Mouse (Mus musculus): ENCODE data around the gene Kdm2a. TPM values are rescaled to one million over a fixed set of nuclear protein-coding genes. Genes with fewer than 3 reads are reported as not detected.

Gene Kdm2a
- polyA plus RNA-seq, 1 experiment from 2014 or later = 57.4 TPM

- no peak overlapping the region for H3K9ac ChIP-seq
- H3K27ac ChIP-seq = peak overlapping the region; percentile 56; the same call in 1 of the 2 replicates
- no peak overlapping the region for H3K4me3 ChIP-seq (replicated peaks)
- peak; percentile 33 for ATAC-seq (replicated peaks; ENCODE audit: low FRiP score)
- H3K9me3 ChIP-seq (replicated peaks) = no peaks in the 10 kb centered on the region
- H3K27me3 ChIP-seq = no peaks in the 10 kb centered on the region
- peaks cover 21% of the 10 kb centered on the region for H3K4me1 ChIP-seq
- H3K4me2 ChIP-seq = no peak overlapping the region; the same call in 1 of the 2 replicates
- peaks cover 49% of the 10 kb centered on the region for H3K36me3 ChIP-seq
- WGBS = 61% methylated on average over 14 of the region's 14 CpGs
Measured at GRCm38 (mm10) chr19:4294381-4295097, 103.5 kb downstream of the Kdm2a start.

- Histone ChIP-seq H3K4me1 (peaks cover 13% of the 10 kb centered on the region), H3K9ac (no peak overlapping the region), H3K27ac (no peak overlapping the region), H3K9me3 (replicated peaks) (no peaks in the 10 kb centered on the region), H3K4me2 (no peak overlapping the region), H3K36me3 (peaks cover 83% of the 10 kb centered on the region), H3K4me3 (replicated peaks) (no peak overlapping the region), H3K27me3 (no peaks in the 10 kb centered on the region)
- WGBS = 86% methylated on average over 11 of the region's 11 CpGs
- ATAC-seq (replicated peaks; ENCODE audit: low FRiP score) = no peak
Measured at GRCm38 (mm10) chr19:4291161-4291560, 106.9 kb downstream of the Kdm2a start.

- ATAC-seq (replicated peaks; ENCODE audit: low FRiP score) = no peak
- H3K4me2 ChIP-seq = no peak overlapping the region
- no peaks in the 10 kb centered on the region for H3K9me3 ChIP-seq (replicated peaks)
- no peak overlapping the region for H3K27ac ChIP-seq
- peaks cover 13% of the 10 kb centered on the region for H3K4me1 ChIP-seq
- peaks cover 87% of the 10 kb centered on the region for H3K36me3 ChIP-seq
- no peaks in the 10 kb centered on the region for H3K27me3 ChIP-seq
- 80% methylated on average over 15 of the region's 15 CpGs for WGBS
- H3K4me3 ChIP-seq (replicated peaks) = no peak overlapping the region
- no peak overlapping the region for H3K9ac ChIP-seq
Measured at GRCm38 (mm10) chr19:4290749-4291148, 107.3 kb downstream of the Kdm2a start.

GRCm38 (mm10) chr19:4283653-4284052 lies 114.4 kb downstream of the Kdm2a start:
- Histone ChIP-seq H3K36me3 (peaks cover 47% of the 10 kb centered on the region), H3K4me3 (replicated peaks) (peak overlapping the region; percentile 60), H3K4me2 (peak overlapping the region; percentile 80), H3K4me1 (peaks cover 23% of the 10 kb centered on the region), H3K27me3 (no peaks in the 10 kb centered on the region), H3K9ac (no peak overlapping the region), H3K9me3 (replicated peaks) (no peaks in the 10 kb centered on the region; the same call in 1 of the 2 replicates), H3K27ac (peak overlapping the region; percentile 13; the same call in 1 of the 2 replicates)
- ATAC-seq (replicated peaks; ENCODE audit: low FRiP score) = no peak
- 46% methylated on average over 7 of the region's 7 CpGs for WGBS

- H3K27me3 ChIP-seq = no peaks in the 10 kb centered on the region
- peak; percentile 94 for ATAC-seq (replicated peaks; ENCODE audit: low FRiP score)
- WGBS = under 1% methylated on average over 48 of the region's 50 CpGs
- peak within 1 kb of the TSS; percentile 13 for H3K27ac ChIP-seq
- peak within 1 kb of the TSS; percentile 80 for H3K4me2 ChIP-seq
- peaks cover 41% of the 10 kb centered on the region for H3K36me3 ChIP-seq
- H3K4me3 ChIP-seq (replicated peaks) = peak within 1 kb of the TSS; percentile 60
- H3K9me3 ChIP-seq (replicated peaks) = no peaks in the 10 kb centered on the region; the same call in 1 of the 2 replicates
- H3K4me1 ChIP-seq = peaks cover 23% of the 10 kb centered on the region
- H3K9ac ChIP-seq = peak within 1 kb of the TSS; percentile 56
Measured at GRCm38 (mm10) chr19:4282898-4283553, 115.1 kb downstream of the Kdm2a start, which contains the start of gene Ankrd13d. Ankrd13d (minus strand) TSS chr19:4283137.

- H3K4me2 ChIP-seq = no peak overlapping the region
- H3K4me3 ChIP-seq (replicated peaks) = no peak overlapping the region
- no peak overlapping the region for H3K27ac ChIP-seq
- no peaks in the 10 kb centered on the region; the same call in 1 of the 2 replicates for H3K9me3 ChIP-seq (replicated peaks)
- WGBS = 92% methylated on average over 9 of the region's 9 CpGs
- no peak overlapping the region for H3K9ac ChIP-seq
- no peak for ATAC-seq (replicated peaks; ENCODE audit: low FRiP score)
- peaks cover 21% of the 10 kb centered on the region for H3K4me1 ChIP-seq
- no peaks in the 10 kb centered on the region for H3K27me3 ChIP-seq
- peaks cover 15% of the 10 kb centered on the region for H3K36me3 ChIP-seq
Measured at GRCm38 (mm10) chr19:4280425-4280824, 117.7 kb downstream of the Kdm2a start.

- Histone ChIP-seq H3K27me3 (no peaks in the 10 kb centered on the region), H3K4me2 (no peak overlapping the region), H3K9ac (no peak overlapping the region), H3K4me3 (replicated peaks) (no peak overlapping the region), H3K4me1 (peaks cover 18% of the 10 kb centered on the region), H3K9me3 (replicated peaks) (no peaks in the 10 kb centered on the region; the same call in 1 of the 2 replicates), H3K36me3 (peaks cover 9% of the 10 kb centered on the region), H3K27ac (no peak overlapping the region)
- ATAC-seq (replicated peaks; ENCODE audit: low FRiP score) = no peak
- WGBS = 92% methylated on average over 1 of the region's 1 CpGs
Measured at GRCm38 (mm10) chr19:4279487-4279886, 118.6 kb downstream of the Kdm2a start.

- H3K4me2 ChIP-seq = no peak overlapping the region
- ATAC-seq (replicated peaks; ENCODE audit: low FRiP score) = no peak
- no peak overlapping the region for H3K9ac ChIP-seq
- H3K4me3 ChIP-seq (replicated peaks) = no peak overlapping the region
- WGBS = 91% methylated on average over 11 of the region's 11 CpGs
- no peak overlapping the region for H3K27ac ChIP-seq
- H3K27me3 ChIP-seq = 0 out of 2 replicates have a peak, but pooled peaks cover 16% of the 10 kb centered on the region
- no peaks in the 10 kb centered on the region for H3K9me3 ChIP-seq (replicated peaks)
- H3K36me3 ChIP-seq = peaks cover 9% of the 10 kb centered on the region; the same call in 1 of the 2 replicates
- H3K4me1 ChIP-seq = peaks cover 18% of the 10 kb centered on the region
Measured at GRCm38 (mm10) chr19:4270972-4271371, 127.1 kb downstream of the Kdm2a start.

GRCm38 (mm10) chr19:4270187-4270586 lies 127.9 kb downstream of the Kdm2a start:
- no peaks in the 10 kb centered on the region for H3K9me3 ChIP-seq (replicated peaks)
- ATAC-seq (replicated peaks; ENCODE audit: low FRiP score) = no peak
- no peak overlapping the region for H3K9ac ChIP-seq
- H3K27me3 ChIP-seq = 0 out of 2 replicates have a peak, but pooled peaks cover 16% of the 10 kb centered on the region
- H3K4me3 ChIP-seq (replicated peaks) = no peak overlapping the region
- H3K4me2 ChIP-seq = no peak overlapping the region
- H3K36me3 ChIP-seq = peaks cover 9% of the 10 kb centered on the region; the same call in 1 of the 2 replicates
- peaks cover 18% of the 10 kb centered on the region for H3K4me1 ChIP-seq
- no peak overlapping the region for H3K27ac ChIP-seq
- 68% methylated on average over 6 of the region's 6 CpGs for WGBS

GRCm38 (mm10) chr19:4268566-4269361 lies 129.3 kb downstream of the Kdm2a start, which contains the start of gene Ssh3:
Ssh3 (minus strand) TSS chr19:4269180.
- peak within 1 kb of the TSS; percentile 57 for H3K4me3 ChIP-seq (replicated peaks)
- H3K9ac ChIP-seq = peak within 1 kb of the TSS; percentile 37
- H3K36me3 ChIP-seq = peaks cover 9% of the 10 kb centered on the region; the same call in 1 of the 2 replicates
- peak within 1 kb of the TSS; percentile 58 for H3K27ac ChIP-seq
- H3K27me3 ChIP-seq = 0 out of 2 replicates have a peak, but pooled peaks cover 16% of the 10 kb centered on the region
- 5% methylated on average over 46 of the region's 46 CpGs for WGBS
- peak within 1 kb of the TSS; percentile 83 for H3K4me2 ChIP-seq
- peak; percentile 93 for ATAC-seq (replicated peaks; ENCODE audit: low FRiP score)
- peaks cover 18% of the 10 kb centered on the region for H3K4me1 ChIP-seq
- H3K9me3 ChIP-seq (replicated peaks) = no peaks in the 10 kb centered on the region

GRCm38 (mm10) chr19:4265956-4266355 lies 132.1 kb downstream of the Kdm2a start:
- ATAC-seq (replicated peaks; ENCODE audit: low FRiP score) = no peak
- Histone ChIP-seq H3K27me3 (0 out of 2 replicates have a peak, but pooled peaks cover 16% of the 10 kb centered on the region), H3K4me2 (no peak overlapping the region), H3K9ac (no peak overlapping the region), H3K9me3 (replicated peaks) (no peaks in the 10 kb centered on the region), H3K27ac (no peak overlapping the region), H3K36me3 (0 out of 2 replicates have a peak, but pooled peaks cover 5% of the 10 kb centered on the region), H3K4me3 (replicated peaks) (no peak overlapping the region), H3K4me1 (peaks cover 18% of the 10 kb centered on the region)
- WGBS = 67% methylated on average over 4 of the region's 4 CpGs

Measured in kidney, embryonic 15.5 days (tissue).